Mouse (Mus musculus): Measurements from ENCODE around the gene Cela2a. TPM values are rescaled to one million over a fixed set of nuclear protein-coding genes. Genes with fewer than 3 reads are reported as not detected.

Gene Cela2a
- polyA plus RNA-seq, 1 experiment from 2014 or later = not detected

- Histone ChIP-seq H3K36me3 (peaks cover 92% of the 10 kb centered on the region), H3K27ac (peak overlapping the region; percentile 72), H3K27me3 (ENCODE audit: insufficient read depth, poor library complexity, severe bottlenecking) (no peaks in the 10 kb centered on the region), H3K9me3 (no peaks in the 10 kb centered on the region), H3K4me3 (peak overlapping the region; percentile 16; the same call in 1 of the 2 replicates), H3K4me1 (peaks cover 24% of the 10 kb centered on the region)
- no peak for DNase-seq (ENCODE audit: low spot score)
- WGBS = 63% methylated on average over 19 of the region's 19 CpGs
Measured at GRCm38 (mm10) chr4:141766668-141767352, 59.1 kb downstream of the Cela2a start.

- no peaks in the 10 kb centered on the region for H3K9me3 ChIP-seq
- peaks cover 91% of the 10 kb centered on the region for H3K36me3 ChIP-seq
- H3K4me1 ChIP-seq = peaks cover 24% of the 10 kb centered on the region
- peak overlapping the region; percentile 72; the same call in 1 of the 2 replicates for H3K27ac ChIP-seq
- 84% methylated on average over 8 of the region's 8 CpGs for WGBS
- no peaks in the 10 kb centered on the region for H3K27me3 ChIP-seq (ENCODE audit: insufficient read depth, poor library complexity, severe bottlenecking)
- DNase-seq (ENCODE audit: low spot score) = no peak
- H3K4me3 ChIP-seq = no peak overlapping the region
Measured at GRCm38 (mm10) chr4:141766316-141766667, 59.7 kb downstream of the Cela2a start.

- H3K4me3 ChIP-seq = no peak overlapping the region
- H3K4me1 ChIP-seq = peaks cover 24% of the 10 kb centered on the region
- DNase-seq (ENCODE audit: low spot score) = no peak
- peaks cover 87% of the 10 kb centered on the region for H3K36me3 ChIP-seq
- 95% methylated on average over 3 of the region's 3 CpGs for WGBS
- H3K9me3 ChIP-seq = no peaks in the 10 kb centered on the region
- no peak overlapping the region for H3K27ac ChIP-seq
- no peaks in the 10 kb centered on the region for H3K27me3 ChIP-seq (ENCODE audit: insufficient read depth, poor library complexity, severe bottlenecking)
Measured at GRCm38 (mm10) chr4:141765008-141765407, 61.0 kb downstream of the Cela2a start.

Other genes with a start within 250 kb of the Cela2a start
- gene Fblim1, start 220.1 kb downstream of the Cela2a start, polyA plus RNA-seq (2016; fragmentation: Nextera tagmentation; extraction: Ambion mirVana) = 61.9 and 62.7 TPM in 2 replicates
- gene Tmem82, start 207.5 kb downstream of the Cela2a start, polyA plus RNA-seq (2016; fragmentation: Nextera tagmentation; extraction: Ambion mirVana) = 0.96 and 2.4 TPM in 2 replicates
- gene Slc25a34, start 202.3 kb downstream of the Cela2a start, polyA plus RNA-seq (2016; fragmentation: Nextera tagmentation; extraction: Ambion mirVana) = 0.20 and 0.34 TPM in 2 replicates
- gene Plekhm2, start 161.3 kb downstream of the Cela2a start, polyA plus RNA-seq (2016; fragmentation: Nextera tagmentation; extraction: Ambion mirVana) = 4.1 and 5.4 TPM in 2 replicates
- gene Rsc1a1, start 140.6 kb downstream of the Cela2a start, polyA plus RNA-seq (2016; fragmentation: Nextera tagmentation; extraction: Ambion mirVana) = 3.1 and 4.4 TPM in 2 replicates
- 21.4 and 21.5 TPM in 2 replicates for gene Ddi2, start 102.7 kb downstream of the Cela2a start, polyA plus RNA-seq (2016; fragmentation: Nextera tagmentation; extraction: Ambion mirVana)
- gene Agmat, start 79.5 kb downstream of the Cela2a start, polyA plus RNA-seq (2016; fragmentation: Nextera tagmentation; extraction: Ambion mirVana) = 1.2 and 3.5 TPM in 2 replicates
- gene Dnajc16, start 35.2 kb downstream of the Cela2a start, polyA plus RNA-seq (2016; fragmentation: Nextera tagmentation; extraction: Ambion mirVana) = 5.0 and 5.4 TPM in 2 replicates
- gene Casp9, start 32.5 kb downstream of the Cela2a start, polyA plus RNA-seq (2016; fragmentation: Nextera tagmentation; extraction: Ambion mirVana) = 21.4 and 22.5 TPM in 2 replicates
- not detected in 2 replicates for gene Ctrc, start 20.2 kb upstream of the Cela2a start, polyA plus RNA-seq (2016; fragmentation: Nextera tagmentation; extraction: Ambion mirVana)
- 139 and 151 TPM in 2 replicates for gene Efhd2, start 48.8 kb upstream of the Cela2a start, polyA plus RNA-seq (2016; fragmentation: Nextera tagmentation; extraction: Ambion mirVana)
- gene Fhad1, start 188.9 kb upstream of the Cela2a start, polyA plus RNA-seq (2016; fragmentation: Nextera tagmentation; extraction: Ambion mirVana) = 3.4 and 5.2 TPM in 2 replicates

Data from heart, embryonic 10.5 days (tissue).